Mouse (Mus musculus) layer of hippocampus, adult 11-12 months (tissue): ENCODE results near the gene Cdk4.

Source experiments
- DNase-seq: peaks from one replicate; pipeline ENCODE4 v3.0.0; 2022; ENCODE audit warnings: low spot score

Gene Cdk4

DNA sequence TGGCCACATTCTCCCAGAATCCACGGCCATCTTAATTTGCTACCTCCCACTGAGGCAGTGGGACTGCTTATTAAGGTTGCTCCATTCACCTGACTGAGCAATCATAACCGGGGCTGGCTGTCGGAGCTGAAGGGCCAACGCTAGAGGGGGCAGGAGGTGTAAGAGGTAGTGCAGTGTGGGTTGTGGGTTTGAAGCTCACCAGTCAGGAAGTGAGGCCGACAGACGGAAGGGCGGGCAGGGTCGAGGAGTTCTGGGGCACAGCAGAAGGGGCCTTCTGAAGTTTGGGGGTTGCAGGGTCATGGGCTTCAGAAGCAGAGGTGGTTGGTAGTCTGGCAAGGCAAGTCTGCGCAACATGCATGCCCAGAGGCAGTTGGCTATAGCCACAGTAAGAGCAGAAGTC, 11.7 kb downstream of the Cdk4 start, which contains the start of gene Agap2:
TSS of gene Agap2 (plus strand) at position 205 of the 400 bp plus-strand sequence.
- DNase-seq, result no peak

DNA sequence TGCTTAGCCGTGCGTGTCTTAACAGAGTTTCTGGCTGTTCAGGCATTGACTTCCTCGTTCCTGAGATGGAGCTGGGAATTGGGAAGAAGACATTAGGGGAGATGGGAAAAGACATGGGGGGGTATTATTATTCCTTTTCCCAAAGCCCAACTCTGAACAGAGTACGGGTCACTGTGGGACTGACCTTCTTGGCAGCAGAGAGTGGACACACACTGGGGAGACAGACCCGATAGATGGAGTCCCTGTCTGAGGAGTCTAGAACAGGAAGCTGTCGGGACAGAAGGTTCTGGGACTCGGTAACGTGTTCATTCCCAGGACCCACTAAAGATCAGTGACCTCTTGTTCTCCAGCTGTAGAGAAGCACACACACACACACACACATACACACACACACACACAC, 12.3 kb downstream of the Cdk4 start:
- no peak for DNase-seq

DNA sequence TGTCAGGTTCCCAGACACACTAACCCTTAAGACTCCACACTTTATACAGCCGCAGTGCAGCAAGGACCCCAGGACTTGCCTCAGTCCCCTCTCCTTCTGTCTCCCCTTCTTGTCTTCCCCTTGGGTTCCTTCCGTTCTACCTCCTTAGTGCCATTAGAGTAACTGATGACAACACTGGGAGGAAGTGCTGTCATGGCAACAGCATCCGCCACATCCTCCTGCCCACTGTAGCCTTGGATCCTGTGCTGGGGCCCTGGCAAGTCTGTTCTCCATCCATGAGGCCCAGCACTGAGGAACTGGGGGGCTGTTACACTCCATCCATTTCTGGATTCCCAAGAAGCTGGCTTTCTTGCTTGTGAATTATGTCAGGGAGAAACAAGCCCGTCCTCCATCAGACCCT, 12.7 kb downstream of the Cdk4 start:
- peak; percentile 55 for DNase-seq

DNA sequence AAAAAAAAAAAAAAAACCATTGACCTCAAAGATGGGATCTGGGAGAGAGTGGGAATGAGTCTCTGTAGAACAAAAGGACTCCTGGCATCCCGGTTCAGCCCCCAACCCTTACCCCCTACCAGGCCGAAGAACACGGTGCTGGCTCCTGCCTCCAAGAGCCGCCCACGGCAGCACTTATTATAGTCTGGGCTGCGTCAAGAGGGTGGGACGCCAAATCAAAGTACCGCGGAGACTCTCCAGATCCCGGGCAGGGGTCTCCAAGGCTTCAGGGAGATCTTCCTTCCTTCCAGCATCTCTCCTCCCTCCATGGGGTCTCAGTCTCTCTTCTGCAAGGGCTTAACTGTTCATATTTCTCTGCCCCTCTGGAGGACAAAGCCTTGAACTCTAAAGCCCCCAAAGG, 14.2 kb downstream of the Cdk4 start:
- peak; percentile 54 for DNase-seq

DNA sequence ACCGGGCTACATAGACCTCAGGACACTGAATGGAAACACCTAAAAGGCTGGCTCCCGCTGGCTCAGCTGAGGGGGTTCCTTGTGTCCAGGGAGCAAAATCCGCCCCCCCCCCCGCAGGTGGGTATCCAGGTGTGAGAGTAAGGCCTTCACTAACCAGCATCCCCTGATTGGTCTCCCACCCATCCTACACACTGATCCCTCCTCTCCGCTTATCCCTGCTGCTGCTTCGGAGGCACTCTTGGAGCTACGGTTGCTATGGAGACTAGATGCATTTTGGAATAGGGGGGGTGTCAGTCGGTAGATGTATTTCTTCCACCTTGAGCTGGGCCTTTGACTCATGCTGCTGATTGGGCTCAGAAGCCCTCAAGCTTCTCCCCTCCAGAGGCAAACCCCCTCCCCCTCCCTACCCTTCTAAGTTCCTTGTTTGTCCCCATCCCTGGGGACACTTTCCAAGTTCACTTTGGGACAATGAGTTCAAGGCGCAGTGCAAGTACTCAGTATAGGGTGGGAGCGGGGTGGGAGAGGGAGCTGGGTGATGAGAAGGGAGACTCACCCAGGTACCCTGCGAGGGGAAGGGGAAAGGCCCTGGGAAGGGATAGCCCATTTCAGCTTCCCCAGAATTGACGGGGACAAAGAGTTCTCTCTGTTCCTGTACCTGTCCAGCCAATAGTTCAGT, 14.8 kb downstream of the Cdk4 start:
- DNase-seq, result peak; percentile 63

DNA sequence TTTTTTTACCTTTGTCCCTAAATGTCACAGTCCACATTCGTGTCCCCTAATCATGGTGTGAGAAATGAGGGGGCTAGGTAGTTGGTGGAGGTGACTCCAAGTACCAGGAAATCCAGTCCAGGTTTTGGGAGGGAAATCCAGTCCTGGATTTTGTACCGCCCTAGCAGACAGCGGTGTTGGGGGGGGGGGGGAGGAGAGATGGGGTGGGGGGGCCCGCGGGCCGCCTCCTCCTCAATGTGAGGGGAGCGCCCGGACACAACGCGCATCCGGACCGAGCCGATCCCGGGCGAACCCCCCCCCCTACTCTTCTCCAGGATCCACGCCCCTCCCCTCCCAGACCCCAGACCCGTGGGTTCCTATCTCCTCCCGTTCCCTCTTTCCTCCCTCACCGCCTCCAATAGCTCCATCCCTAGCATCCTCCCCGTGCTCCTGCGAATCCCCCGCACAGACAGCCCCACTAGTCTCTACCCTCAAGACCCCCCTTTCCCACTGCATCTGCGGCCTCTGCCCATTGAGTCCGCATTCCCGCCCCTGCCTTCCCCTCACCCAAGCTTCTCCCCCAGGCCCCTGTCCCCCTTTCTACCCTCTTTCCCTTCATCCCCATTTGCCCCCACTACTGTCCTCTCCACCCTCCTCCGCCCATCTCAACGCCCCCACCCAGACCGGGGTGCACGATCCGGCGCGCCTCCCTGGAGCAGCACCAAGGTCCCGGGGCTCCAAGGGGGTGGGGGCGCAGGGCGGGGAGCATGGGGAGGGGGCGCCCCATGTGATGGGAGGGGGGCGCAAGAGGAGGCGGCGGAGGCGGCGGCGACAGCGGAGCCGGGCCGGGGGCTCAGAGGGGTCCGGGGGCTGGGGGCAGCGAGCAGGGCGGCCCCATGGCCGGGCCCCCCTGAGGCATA, 15.6 kb downstream of the Cdk4 start:
- DNase-seq, result peak; percentile 59

DNA sequence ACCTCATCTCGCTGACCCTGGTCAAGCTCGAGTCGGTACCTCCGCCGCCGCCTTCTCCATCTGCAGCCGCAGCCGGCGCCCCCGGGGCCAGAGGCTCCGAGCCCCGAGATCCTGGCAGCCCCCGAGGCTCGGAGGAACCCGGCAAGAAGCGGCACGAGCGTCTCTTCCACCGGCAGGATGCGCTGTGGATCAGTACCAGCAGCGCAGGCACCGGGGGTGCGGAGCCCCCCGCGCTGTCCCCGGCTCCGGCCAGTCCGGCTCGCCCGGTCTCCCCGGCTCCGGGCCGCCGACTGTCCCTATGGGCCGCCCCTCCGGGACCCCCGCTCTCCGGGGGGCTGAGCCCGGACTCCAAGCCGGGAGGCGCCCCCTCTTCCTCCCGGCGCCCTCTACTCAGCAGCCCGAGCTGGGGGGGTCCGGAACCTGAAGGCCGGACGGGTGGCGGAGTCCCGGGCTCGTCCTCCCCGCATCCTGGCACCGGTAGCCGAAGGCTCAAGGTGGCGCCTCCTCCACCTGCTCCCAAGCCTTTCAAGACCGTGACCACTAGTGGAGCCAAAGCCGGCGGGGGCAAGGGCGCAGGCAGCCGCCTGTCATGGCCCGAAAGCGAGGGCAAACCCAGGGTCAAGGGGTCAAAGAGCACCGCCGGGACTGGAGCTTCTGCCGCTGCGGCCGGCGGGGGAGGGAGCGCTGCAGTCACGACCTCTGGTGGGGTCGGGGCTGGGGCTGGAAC, 16.5 kb downstream of the Cdk4 start:
- no peak for DNase-seq

DNA sequence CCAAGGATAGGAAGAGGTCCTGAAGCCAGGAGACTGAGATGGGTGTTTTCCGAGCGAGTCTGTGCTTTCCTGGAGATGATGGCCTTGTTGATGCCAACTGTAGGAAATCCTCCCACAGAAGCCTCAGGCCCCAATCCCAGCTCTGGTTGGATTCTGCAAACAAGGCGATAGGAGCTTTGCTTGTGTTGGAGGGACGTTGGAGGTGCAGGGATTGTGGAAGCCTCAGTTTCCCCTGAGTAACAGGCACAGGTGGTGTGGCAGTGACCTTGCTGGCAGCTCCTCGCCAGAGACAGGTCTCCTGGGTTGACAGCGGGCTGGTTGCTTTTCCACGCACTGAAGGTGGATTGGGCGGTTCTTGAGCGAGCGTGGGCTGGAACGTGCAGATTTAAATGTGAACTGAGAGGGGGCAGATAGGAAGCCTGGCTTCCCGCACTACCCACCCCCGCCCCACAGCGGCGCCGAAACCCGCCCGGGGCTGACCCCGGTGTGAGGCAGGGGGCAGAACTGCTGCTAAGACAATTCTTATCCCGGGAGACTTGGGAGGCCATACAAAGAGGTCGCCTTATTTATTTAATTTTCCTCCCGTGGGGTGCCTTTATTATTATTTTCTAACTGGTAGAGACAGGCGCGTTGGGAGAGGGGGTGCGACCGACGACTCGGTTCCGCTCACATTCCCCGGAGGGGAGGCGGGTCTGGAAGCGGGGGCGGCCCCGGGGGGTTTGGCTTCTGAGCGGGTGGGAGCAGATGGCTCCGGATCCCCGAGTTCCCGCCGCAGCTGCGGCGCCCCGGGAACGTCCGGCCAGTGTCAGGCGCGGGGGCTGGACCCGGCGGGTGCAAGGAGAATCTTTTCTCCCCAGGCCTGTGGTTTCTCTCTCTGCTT, 17.8 kb downstream of the Cdk4 start:
- DNase-seq, result peak; percentile 61

DNA sequence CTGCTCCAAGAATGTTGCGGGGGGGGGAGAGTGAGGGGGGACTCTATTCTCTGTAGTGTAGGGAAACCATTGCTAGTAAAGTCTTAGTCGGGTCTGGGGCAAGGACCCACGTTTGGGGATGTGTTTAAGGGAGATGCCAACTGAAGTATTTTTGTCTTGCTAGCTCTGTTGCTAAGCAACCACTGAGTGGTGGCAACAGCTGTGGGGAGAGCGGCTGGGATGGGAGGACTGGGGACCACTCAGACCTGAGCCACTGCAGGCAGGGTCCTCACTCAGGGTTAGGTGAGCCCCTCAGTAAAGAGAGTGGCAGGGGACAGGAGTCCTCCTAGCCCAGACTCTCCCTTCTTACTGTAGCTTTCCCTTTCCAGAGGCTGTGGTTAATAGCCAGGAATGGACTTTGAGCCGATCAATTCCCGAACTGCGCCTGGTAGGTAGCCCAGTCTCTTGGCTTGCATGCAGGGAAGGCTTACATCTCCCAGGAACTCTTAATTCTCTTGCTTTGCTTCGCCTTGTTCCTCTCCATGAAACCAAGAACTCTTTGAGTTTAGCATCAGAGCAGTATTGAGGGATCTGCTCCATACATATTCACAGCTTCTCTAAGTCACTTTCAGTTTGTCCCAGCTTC, 18.8 kb downstream of the Cdk4 start:
- DNase-seq, result no peak

DNA sequence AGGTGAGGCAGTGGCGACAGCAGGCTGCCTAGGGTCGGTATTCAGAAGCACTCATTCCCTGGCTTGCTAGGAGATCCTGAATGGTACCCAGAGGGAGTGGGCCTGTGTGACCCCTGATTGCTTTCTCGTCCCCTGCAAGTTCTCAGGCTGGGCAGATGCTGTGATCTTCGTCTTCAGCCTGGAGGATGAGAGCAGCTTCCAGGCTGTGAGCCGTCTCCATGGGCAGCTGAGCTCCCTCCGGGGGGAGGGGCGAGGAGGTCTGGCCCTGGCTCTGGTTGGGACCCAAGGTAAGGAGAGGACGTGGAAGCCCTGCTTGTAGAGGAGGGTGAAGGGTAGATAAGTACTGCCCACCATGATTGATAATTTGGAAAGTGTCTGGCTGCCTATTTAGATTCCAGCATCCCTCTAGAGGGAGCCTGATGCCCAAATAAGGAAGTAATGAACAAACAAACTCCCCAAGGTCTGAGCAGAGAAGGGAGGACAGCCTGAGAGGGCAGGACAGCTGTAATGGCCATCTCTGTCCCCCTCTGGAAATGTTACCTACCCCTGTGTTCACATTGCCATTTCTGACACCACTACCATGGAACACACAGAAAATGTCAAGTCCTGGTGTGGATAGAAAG, 20.1 kb downstream of the Cdk4 start:
- DNase-seq, result no peak

DNA sequence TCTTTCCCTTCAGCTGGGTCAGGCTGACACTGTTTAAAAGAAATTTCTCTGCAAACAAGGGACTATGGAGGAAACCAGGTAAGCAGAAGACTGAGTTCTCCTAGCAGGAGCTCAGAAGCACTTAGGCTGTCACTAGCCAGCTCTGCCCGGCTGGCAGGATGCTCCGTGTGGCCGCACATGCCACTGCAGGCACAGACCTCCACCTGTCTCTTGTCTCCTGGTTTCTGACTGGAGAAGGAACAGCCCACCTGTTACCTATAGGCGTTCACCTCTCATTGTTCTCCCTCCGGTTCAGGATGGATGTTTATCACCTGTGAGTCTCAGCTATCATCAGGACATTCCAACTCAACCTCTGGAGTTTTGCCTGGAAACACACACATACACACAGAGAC, 20.6 kb downstream of the Cdk4 start:
- DNase-seq, result no peak

DNA sequence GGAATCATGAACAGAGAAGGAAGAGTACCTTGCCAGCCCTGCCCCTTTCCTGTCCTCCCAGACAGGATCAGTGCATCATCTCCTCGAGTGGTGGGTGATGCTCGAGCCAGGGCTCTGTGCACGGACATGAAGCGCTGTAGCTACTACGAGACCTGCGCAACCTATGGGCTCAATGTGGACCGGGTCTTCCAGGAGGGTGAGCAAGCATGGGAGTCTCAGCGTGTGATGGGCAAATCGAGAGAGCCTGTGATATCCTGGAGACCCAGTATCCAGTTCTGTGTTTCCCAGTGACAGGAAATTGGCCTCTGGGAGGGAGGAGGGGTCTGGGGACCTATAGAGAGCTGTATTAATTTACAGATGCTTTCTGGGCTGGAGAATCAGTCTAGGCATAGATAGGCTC, 21.7 kb downstream of the Cdk4 start:
- DNase-seq, result no peak

DNA sequence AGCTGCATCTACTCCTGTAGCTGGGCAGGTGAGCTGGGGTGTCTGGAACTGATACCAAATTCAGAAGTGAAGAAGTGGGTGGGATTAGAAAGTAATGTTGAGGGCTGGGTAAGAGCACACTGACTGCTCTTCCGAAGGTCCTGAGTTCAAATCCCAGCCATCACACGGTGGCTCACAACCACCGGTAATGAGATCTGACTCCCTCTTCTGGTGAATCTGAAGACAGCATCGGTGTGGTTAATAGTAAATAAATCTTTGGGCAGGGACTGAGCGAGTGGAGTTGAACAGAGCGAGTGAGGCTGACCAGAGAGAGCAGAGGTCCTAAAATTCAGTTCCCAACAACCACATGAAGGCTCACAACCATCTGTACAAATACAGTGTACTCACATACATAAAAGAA, 22.3 kb downstream of the Cdk4 start:
- DNase-seq, result no peak

DNA sequence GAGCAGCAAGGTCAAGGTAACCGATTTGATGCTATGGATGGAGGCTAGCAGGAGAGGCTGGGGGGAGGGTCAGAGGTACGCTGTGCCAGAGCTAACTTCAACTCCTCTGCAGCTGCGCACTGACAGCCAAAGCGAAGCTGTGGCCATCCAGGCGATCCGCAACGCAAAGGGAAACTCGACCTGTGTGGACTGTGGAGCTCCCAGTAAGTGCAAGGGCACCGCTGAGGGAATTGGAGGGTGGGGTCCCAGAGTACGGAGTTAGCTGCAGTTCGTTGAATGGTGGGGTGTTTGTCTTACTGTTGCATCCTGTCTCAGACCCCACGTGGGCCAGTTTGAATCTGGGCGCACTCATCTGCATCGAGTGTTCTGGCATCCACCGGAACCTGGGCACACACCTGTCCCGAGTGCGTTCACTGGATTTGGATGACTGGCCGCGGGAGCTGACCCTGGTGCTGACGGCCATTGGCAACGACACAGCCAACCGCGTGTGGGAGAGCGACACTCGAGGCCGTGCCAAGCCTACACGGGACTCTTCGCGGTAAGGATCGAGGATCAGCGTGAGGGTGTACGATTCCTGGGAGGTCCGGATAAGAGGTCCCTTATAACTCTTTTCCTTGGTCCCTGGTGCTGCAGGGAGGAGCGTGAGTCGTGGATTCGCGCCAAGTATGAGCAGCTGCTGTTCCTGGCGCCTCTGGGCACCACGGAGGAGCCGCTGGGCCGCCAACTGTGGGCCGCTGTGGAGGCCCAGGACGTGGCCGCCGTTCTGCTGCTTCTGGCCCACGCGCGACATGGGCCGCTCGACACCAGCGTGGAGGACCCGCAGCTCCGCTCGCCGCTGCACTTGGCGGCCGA, 27.5 kb downstream of the Cdk4 start:
- no peak for DNase-seq

DNA sequence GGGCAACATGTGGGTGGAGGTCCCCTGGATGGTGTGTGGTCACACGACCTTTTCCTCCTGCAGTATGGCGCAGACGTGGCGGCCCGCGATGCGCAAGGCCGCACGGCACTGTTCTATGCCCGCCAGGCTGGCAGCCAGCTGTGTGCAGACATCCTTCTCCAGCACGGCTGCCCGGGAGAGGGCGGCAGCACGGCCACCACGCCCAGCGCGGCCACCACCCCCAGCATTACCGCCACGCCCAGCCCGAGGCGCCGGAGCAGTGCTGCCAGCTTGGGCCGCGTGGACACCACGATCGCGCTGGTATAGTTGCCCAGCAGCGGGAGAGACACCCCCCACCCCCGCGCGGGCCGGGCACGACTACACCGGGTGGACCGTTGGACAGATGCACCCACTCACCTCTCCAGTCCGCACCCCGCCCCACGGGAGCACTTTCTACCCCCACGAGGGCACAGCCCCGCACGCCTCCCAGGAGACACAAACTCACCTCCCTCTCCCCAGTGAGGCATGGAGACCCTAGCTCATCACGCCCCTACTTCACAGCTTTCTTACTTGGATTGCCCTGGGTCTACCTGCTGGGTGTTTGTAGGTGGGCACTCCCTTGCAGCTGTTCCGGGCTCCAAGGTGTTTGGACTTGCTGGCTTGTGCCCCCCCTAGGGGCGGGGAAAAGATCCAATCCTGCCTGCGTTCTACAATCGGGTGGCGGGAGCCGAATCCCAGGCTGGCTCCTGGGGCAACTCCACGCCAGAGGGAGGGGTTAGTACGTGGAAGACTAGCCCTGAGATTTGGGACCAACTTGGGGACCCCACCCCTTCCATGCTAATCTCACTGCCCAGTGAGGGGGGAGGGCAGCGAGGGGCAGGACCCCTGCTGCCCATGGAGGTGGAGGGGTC, 28.4 kb downstream of the Cdk4 start:
- no peak for DNase-seq

DNA sequence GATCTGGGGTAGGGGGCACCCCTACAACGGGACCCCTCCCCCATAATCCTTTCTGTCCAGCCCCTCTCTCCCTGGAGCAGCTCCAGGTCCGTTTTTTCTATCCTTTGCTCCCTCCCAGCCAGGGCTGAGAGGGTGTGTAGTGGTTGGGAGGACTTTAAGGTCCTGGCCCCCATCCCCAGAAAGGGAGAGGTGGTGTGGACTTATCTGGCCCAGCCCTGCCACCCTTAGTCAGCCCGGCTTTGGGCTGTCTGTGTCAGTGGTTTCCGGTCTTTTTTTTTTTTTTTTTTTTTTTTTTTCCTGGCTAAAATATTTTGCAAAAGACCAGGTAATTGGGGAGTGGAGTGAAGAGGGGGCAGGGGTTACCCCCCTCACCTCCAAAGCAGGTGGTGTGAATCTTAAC, 29.4 kb downstream of the Cdk4 start:
- no peak for DNase-seq

DNA sequence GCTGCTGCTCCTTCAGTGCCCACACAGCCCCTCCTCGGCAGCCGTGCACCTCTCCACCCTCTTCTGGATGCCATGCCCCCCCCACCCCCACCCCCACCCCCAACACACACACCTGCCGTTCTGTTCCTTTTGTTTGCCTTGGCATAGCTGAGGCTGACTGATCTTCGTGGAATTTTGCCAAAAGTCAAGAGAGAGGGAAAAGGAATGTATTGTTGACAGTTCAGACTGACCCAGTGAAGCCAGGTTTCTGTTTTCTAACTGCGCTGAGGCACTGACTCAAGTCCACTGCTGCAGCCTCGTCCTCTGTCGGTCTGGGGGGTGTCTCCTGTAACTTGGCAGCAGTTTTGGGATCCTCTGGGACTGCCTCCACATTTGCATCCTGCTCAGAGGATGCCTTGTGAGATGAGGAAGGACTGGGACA, 31.1 kb downstream of the Cdk4 start:
- no peak for DNase-seq

DNA sequence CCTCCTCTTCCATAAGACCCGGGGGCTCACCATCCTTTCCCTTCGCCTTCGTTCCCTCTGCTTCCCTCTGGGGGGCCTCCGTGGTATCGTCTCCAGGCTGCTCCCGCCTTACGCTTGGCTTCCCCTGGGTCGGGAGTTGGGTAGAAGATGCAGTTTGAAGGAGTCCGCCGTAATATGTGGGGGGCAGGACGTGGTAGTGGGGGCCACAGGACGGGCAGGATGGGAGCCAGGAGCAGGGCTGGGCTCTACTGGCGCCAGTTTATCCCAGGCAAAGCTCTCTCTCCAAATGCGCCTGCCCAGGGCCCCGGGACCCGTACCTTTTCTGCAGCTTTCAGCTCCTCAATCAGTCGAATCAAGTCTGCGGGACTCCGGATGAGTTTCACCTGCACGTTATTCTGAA, 35.2 kb downstream of the Cdk4 start:
- no peak for DNase-seq

DNA sequence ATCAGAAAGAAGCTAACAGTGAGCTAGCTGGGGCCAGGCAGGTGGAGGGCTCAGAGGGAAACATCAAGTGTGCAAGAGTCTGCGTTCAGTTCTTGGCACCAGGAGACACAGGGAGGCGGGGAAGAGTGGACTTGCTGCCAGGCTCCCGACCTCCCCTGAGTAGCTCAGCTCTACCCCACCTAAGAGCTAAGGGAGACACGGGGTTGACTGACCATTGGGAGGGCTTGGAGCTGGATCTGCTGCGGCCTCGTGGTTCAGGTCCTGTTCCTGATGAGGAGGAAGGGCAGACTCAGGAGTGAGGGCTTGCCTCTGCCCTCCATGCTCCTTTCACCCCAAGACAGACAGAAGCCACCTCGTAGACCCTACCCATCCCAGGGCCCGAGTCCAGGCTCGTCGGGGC, 35.9 kb downstream of the Cdk4 start:
- DNase-seq, result no peak
